Mouse (Mus musculus): ENCODE results near the gene Dlx2. TPM values are rescaled to one million over a fixed set of nuclear protein-coding genes. Genes with fewer than 3 reads are reported as not detected.

Gene Dlx2
- total and polyA plus RNA-seq, 2 experiments from 2014 or later, result 1.1 TPM; not detected in 1

DNA sequence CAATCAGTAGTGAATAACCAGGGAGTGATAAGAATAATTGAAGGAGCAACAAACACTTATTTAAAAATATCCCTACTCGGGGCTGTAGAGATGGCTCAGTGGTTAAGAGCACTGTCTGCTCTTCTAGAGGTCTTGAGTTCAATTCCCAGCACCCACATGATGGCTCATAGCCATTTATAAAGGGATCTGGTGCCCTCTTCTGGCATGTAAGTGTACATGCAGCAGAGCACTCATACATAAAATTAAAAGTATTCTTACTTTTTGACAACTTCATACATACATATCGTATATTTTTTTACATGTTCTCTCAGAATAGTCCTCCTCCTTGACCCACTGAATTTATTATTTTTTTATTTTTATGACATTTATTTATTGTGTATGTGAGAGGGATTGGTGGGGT is 30.5 kb upstream of the Dlx2 start:
- TF ChIP-seq EP300 (IDR thresholded peaks at IDR 0.05; ENCODE audit: low read depth) (no peak), CTCF (IDR thresholded peaks at IDR 0.05; ENCODE audit: low read depth) (no peak)
- ATAC-seq (ENCODE audit: insufficient read depth, low read depth) (no peak), DNase-seq (ENCODE audit: low spot score) (no peak)
- no peaks in the 10 kb centered on the region for H3K27me3 ChIP-seq (ENCODE audit: control insufficient read depth, insufficient read depth, low read length)
- no peak overlapping the region for H3K4me2 ChIP-seq (ENCODE audit: low read depth, low read length)
- no peaks in the 10 kb centered on the region for H3K36me3 ChIP-seq (replicated peaks; ENCODE audit: control insufficient read depth, insufficient read depth, low read length)
- H3K4me3 ChIP-seq (ENCODE audit: low read depth, low read length), result no peak overlapping the region
- 82% methylated on average over 2 of the region's 2 CpGs for WGBS
- H3K4me1 ChIP-seq (ENCODE audit: control insufficient read depth, insufficient read depth), result no peaks in the 10 kb centered on the region
- no peak overlapping the region for H3K9ac ChIP-seq (replicated peaks; ENCODE audit: low read depth, low read length)
- 0 out of 2 replicates have a peak, but pooled peaks cover 6% of the 10 kb centered on the region for H3K9me3 ChIP-seq (replicated peaks; ENCODE audit: control insufficient read depth, low read length)
- H3K27ac ChIP-seq (ENCODE audit: low read depth), result no peak overlapping the region

DNA sequence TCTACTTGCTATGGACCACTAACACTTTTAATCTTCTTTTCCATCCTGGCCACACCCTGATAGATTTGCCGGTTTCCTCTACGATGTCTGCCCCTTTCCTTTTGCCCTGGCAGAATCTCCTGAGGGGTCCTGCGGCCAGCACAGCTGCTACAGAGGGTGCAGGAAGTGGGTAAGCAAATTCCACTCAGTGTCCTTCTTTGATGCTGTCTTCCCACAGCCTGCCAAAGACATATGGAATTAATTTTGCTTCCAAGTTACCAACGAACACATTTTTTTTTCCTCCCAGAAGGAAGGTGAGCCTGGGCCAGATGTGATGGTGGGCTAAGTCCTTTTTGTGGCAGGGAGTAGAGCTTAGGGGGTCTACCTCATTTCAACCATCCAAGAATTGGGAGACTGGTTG is 27.2 kb upstream of the Dlx2 start:
- no peak overlapping the region for H3K9ac ChIP-seq (replicated peaks; ENCODE audit: low read depth, low read length)
- 61% methylated on average over 4 of the region's 4 CpGs for WGBS
- no peaks in the 10 kb centered on the region for H3K4me1 ChIP-seq (ENCODE audit: control insufficient read depth, insufficient read depth)
- no peak overlapping the region for H3K27ac ChIP-seq (ENCODE audit: low read depth)
- H3K27me3 ChIP-seq (ENCODE audit: control insufficient read depth, insufficient read depth, low read length), result no peaks in the 10 kb centered on the region
- no peak overlapping the region for H3K4me2 ChIP-seq (ENCODE audit: low read depth, low read length)
- DNase-seq (ENCODE audit: low spot score) (no peak), ATAC-seq (ENCODE audit: insufficient read depth, low read depth) (no peak)
- TF ChIP-seq CTCF (IDR thresholded peaks at IDR 0.05; ENCODE audit: low read depth), result no peak
- no peak for TF ChIP-seq EP300 (IDR thresholded peaks at IDR 0.05; ENCODE audit: low read depth)
- H3K4me3 ChIP-seq (ENCODE audit: low read depth, low read length), result no peak overlapping the region
- no peaks in the 10 kb centered on the region for H3K36me3 ChIP-seq (replicated peaks; ENCODE audit: control insufficient read depth, insufficient read depth, low read length)
- 0 out of 2 replicates have a peak, but pooled peaks cover 6% of the 10 kb centered on the region for H3K9me3 ChIP-seq (replicated peaks; ENCODE audit: control insufficient read depth, low read length)

DNA sequence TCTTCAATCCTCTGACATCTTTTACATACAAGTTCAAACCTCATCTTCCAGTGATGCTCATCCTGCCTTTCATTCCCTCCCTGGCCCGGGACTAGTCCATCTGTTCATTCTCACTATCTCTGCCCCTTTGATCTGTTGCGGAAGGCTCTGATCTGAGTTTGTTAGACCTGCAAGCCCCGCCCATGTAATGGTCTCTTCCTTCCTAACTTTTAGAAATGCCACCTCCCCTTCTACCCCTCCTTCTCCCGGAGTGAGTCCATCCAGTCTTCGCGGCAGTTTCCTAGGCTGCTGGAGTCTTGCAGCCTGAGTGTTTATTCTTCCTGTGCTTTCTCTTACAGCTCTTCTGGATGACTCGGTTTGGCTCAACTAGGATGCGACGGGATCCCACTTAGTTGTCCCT is 19.9 kb upstream of the Dlx2 start:
- H3K4me3 ChIP-seq (ENCODE audit: low read depth, low read length), result no peak overlapping the region
- no peaks in the 10 kb centered on the region for H3K27me3 ChIP-seq (ENCODE audit: control insufficient read depth, insufficient read depth, low read length)
- TF ChIP-seq EP300 (IDR thresholded peaks at IDR 0.05; ENCODE audit: low read depth), result no peak
- no peak for TF ChIP-seq CTCF (IDR thresholded peaks at IDR 0.05; ENCODE audit: low read depth)
- 71% methylated on average over 9 of the region's 9 CpGs for WGBS
- H3K4me1 ChIP-seq (ENCODE audit: control insufficient read depth, insufficient read depth), result no peaks in the 10 kb centered on the region
- no peak overlapping the region for H3K4me2 ChIP-seq (ENCODE audit: low read depth, low read length)
- no peak overlapping the region for H3K9ac ChIP-seq (replicated peaks; ENCODE audit: low read depth, low read length)
- H3K36me3 ChIP-seq (replicated peaks; ENCODE audit: control insufficient read depth, insufficient read depth, low read length), result no peaks in the 10 kb centered on the region
- ATAC-seq (ENCODE audit: insufficient read depth, low read depth) (no peak), DNase-seq (ENCODE audit: low spot score) (no peak)
- no peaks in the 10 kb centered on the region for H3K9me3 ChIP-seq (replicated peaks; ENCODE audit: control insufficient read depth, low read length)
- H3K27ac ChIP-seq (ENCODE audit: low read depth), result no peak overlapping the region

DNA sequence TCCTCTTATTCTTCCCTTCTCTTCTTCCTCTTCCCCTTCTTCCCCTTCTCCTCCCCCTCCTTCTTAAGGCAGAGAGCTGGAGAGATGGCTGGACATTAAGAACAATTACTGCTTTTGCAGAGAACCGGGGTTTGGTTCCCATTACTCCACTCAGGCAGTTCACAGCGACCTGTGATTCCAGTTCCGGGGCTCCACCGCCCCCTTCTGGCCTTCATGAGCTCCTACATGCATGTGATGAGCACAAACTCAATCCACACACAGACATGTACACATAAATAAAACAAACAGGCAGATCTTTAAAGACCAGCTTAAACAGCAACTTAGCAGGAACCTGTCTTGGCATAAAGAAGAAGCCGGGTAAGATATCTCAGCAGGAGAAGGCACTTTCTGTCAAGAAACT is 9.5 kb upstream of the Dlx2 start:
- Histone ChIP-seq H3K4me1 (ENCODE audit: control insufficient read depth, insufficient read depth) (no peaks in the 10 kb centered on the region), H3K27me3 (ENCODE audit: control insufficient read depth, insufficient read depth, low read length) (peaks cover 33% of the 10 kb centered on the region), H3K9me3 (replicated peaks; ENCODE audit: control insufficient read depth, low read length) (0 out of 2 replicates have a peak, but pooled peaks cover 5% of the 10 kb centered on the region), H3K4me2 (ENCODE audit: low read depth, low read length) (no peak overlapping the region), H3K9ac (replicated peaks; ENCODE audit: low read depth, low read length) (no peak overlapping the region), H3K36me3 (replicated peaks; ENCODE audit: control insufficient read depth, insufficient read depth, low read length) (no peaks in the 10 kb centered on the region), H3K27ac (ENCODE audit: low read depth) (no peak overlapping the region), H3K4me3 (ENCODE audit: low read depth, low read length) (no peak overlapping the region)
- no peak for ATAC-seq (ENCODE audit: insufficient read depth, low read depth)
- DNase-seq (ENCODE audit: low spot score), result no peak
- WGBS, result 61% methylated on average over 5 of the region's 5 CpGs
- no peak for TF ChIP-seq CTCF (IDR thresholded peaks at IDR 0.05; ENCODE audit: low read depth)
- TF ChIP-seq EP300 (IDR thresholded peaks at IDR 0.05; ENCODE audit: low read depth), result no peak

DNA sequence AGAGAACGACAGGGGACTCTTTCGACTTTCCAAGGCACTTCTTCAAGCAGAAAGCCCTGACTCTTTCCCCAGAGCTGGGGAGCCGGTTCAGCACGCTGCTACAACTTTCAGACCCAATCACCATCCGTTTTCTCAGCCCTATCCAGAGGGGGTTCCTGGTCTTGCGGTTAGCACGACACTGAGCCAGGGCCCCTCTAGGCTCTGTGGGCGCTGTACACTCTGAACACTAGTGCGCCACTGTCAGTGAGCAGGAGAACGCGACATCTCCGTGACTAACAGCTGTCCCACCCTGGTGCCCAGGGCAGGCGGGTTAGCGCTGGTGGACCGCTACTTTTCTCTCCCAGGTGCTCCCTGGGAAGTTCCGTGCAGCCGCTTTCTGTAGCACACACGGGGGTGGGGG is 5.2 kb upstream of the Dlx2 start:
- Histone ChIP-seq H3K4me2 (ENCODE audit: low read depth, low read length) (0 out of 2 replicates have a peak overlapping the region, but pooled peaks have one; percentile 6), H3K9ac (replicated peaks; ENCODE audit: low read depth, low read length) (no peak overlapping the region), H3K36me3 (replicated peaks; ENCODE audit: control insufficient read depth, insufficient read depth, low read length) (no peaks in the 10 kb centered on the region), H3K9me3 (replicated peaks; ENCODE audit: control insufficient read depth, low read length) (no peaks in the 10 kb centered on the region), H3K4me1 (ENCODE audit: control insufficient read depth, insufficient read depth) (no peaks in the 10 kb centered on the region), H3K27ac (ENCODE audit: low read depth) (no peak overlapping the region), H3K27me3 (ENCODE audit: control insufficient read depth, insufficient read depth, low read length) (peaks cover 73% of the 10 kb centered on the region), H3K4me3 (ENCODE audit: low read depth, low read length) (no peak overlapping the region; the same call in 1 of the 2 replicates)
- ATAC-seq (ENCODE audit: insufficient read depth, low read depth) (no peak), DNase-seq (ENCODE audit: low spot score) (no peak)
- WGBS, result 1% methylated on average over 18 of the region's 18 CpGs
- no peak for TF ChIP-seq CTCF (IDR thresholded peaks at IDR 0.05; ENCODE audit: low read depth)
- no peak for TF ChIP-seq EP300 (IDR thresholded peaks at IDR 0.05; ENCODE audit: low read depth)

DNA sequence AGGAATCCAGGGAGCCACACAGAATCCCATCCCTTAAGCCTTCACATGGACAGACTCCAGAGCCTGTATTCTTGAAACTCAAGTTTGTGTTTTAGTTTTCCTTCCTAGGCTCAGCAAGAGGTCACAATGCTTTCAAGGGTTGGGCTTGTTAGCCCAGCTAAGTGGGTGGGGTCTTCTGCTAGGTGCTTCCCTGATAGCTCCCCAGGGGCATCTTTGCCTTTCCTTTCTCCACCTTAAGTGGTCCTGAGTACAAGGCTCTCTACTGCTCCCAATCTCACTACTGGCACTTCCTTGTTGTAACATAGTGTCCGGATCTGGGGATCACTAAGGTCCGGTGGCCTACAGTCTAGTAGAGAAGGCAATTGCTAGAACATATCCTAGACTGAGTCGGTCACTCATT is 3.8 kb upstream of the Dlx2 start:
- Histone ChIP-seq H3K27ac (ENCODE audit: low read depth) (no peak overlapping the region), H3K27me3 (ENCODE audit: control insufficient read depth, insufficient read depth, low read length) (peaks cover 87% of the 10 kb centered on the region), H3K9me3 (replicated peaks; ENCODE audit: control insufficient read depth, low read length) (no peaks in the 10 kb centered on the region), H3K4me3 (ENCODE audit: low read depth, low read length) (no peak overlapping the region), H3K4me2 (ENCODE audit: low read depth, low read length) (no peak overlapping the region), H3K36me3 (replicated peaks; ENCODE audit: control insufficient read depth, insufficient read depth, low read length) (no peaks in the 10 kb centered on the region), H3K9ac (replicated peaks; ENCODE audit: low read depth, low read length) (no peak overlapping the region), H3K4me1 (ENCODE audit: control insufficient read depth, insufficient read depth) (peaks cover 11% of the 10 kb centered on the region; the same call in 1 of the 2 replicates)
- DNase-seq (ENCODE audit: low spot score), result no peak
- 25% methylated on average over 3 of the region's 3 CpGs for WGBS
- ATAC-seq (ENCODE audit: insufficient read depth, low read depth), result no peak
- TF ChIP-seq CTCF (IDR thresholded peaks at IDR 0.05; ENCODE audit: low read depth) (no peak), EP300 (IDR thresholded peaks at IDR 0.05; ENCODE audit: low read depth) (no peak)
